Mouse (Mus musculus) CH12.LX (cell line): ENCODE results near the gene Bcl10. TPM values are rescaled to one million over a fixed set of nuclear protein-coding genes. Genes with fewer than 3 reads are reported as not detected.

ENCODE experiments used
- DNase-seq: peaks from one replicate; pipeline ENCODE4 v3.0.0-alpha.2; 2013; ENCODE audit errors: extremely low read depth
- H3K27ac ChIP-seq: 2 replicates; pipeline ENCODE4 v1.5.1; 2012; ENCODE audit warnings: low read depth, mild to moderate bottlenecking, control low read depth, moderate library complexity; ENCODE audit not compliant: insufficient read depth
- H3K27me3 ChIP-seq: replicated peaks from 2 replicates; pipeline ENCODE3; 2012; ENCODE audit warnings: inconsistent platforms
- H3K36me3 ChIP-seq, 2 experiments: replicated peaks in 1 of 2; 2 replicates each; pipeline versions ENCODE3 to v1.6.1; 2012; ENCODE audit warnings: inconsistent platforms in 1 of 2, low read length in 1 of 2, mild to moderate bottlenecking in 1 of 2, mixed read lengths in 1 of 2, moderate library complexity in 1 of 2; ENCODE audit not compliant: control insufficient read depth in 1 of 2, insufficient read depth in 1 of 2
- H3K4me1 ChIP-seq, 2 experiments: 2 replicates each; pipeline ENCODE4 v1.6.1; 2012; ENCODE audit warnings: inconsistent platforms in 1 of 2, moderate library complexity in 1 of 2; ENCODE audit not compliant: insufficient read depth in 2 of 2, control insufficient read depth in 1 of 2
- H3K4me2 ChIP-seq: 2 replicates; pipeline ENCODE4 v1.6.1; 2012; ENCODE audit warnings: low read depth, mild to moderate bottlenecking, control low read depth; ENCODE audit not compliant: poor library complexity, insufficient read depth, severe bottlenecking
- H3K4me3 ChIP-seq, 3 experiments: fragments of 150-350 bp in 1 of 3; sonication (generic) in 1 of 3; replicated peaks in 1 of 3; 2 replicates each; pipeline versions ENCODE3 to v1.5.1; 2011 to 2012; ENCODE audit warnings: low read depth in 2 of 3, low read length in 2 of 3, mild to moderate bottlenecking in 2 of 3, moderate library complexity in 2 of 3, control low read depth in 1 of 3, improper control_type of control experiment in 1 of 3, inconsistent platforms in 1 of 3, mixed read lengths in 1 of 3; ENCODE audit not compliant: poor library complexity in 1 of 3
- H3K79me2 ChIP-seq: replicated peaks from 2 replicates; pipeline ENCODE4 v1.6.1; 2012; ENCODE audit warnings: mild to moderate bottlenecking, moderate library complexity; ENCODE audit not compliant: control insufficient read depth, poor library complexity, insufficient read depth, severe bottlenecking; ENCODE audit errors: extremely low read depth
- H3K9ac ChIP-seq: 2 replicates; pipeline ENCODE4 v1.6.1; 2012; ENCODE audit warnings: low read depth, mild to moderate bottlenecking, control low read depth, moderate library complexity; ENCODE audit not compliant: insufficient read depth
- H3K9me3 ChIP-seq: replicated peaks from 2 replicates; pipeline ENCODE3; 2012; ENCODE audit warnings: low read length, inconsistent platforms, mixed read lengths
- CHD1 ChIP-seq: IDR thresholded peaks from 2 replicates; pipeline ENCODE4 v1.6.1; 2012; ENCODE audit warnings: low read depth, low read length, improper control_type of control experiment, inconsistent platforms
- CHD2 ChIP-seq: IDR thresholded peaks from 2 replicates; pipeline ENCODE4 v1.6.1; 2011; ENCODE audit warnings: low read length, improper control_type of control experiment
- EP300 ChIP-seq: IDR thresholded peaks from 2 replicates; pipeline ENCODE4 v1.6.1; 2011; ENCODE audit warnings: low read length, improper control_type of control experiment
- ETS1 ChIP-seq: conservative IDR thresholded peaks from 2 replicates; pipeline ENCODE4 v1.6.1; 2012; ENCODE audit warnings: low read depth, mild to moderate bottlenecking, inconsistent platforms, low read length, improper control_type of control experiment, moderate library complexity
- HCFC1 ChIP-seq: IDR thresholded peaks from 2 replicates; pipeline ENCODE4 v1.6.1; 2012; ENCODE audit warnings: low read depth, mild to moderate bottlenecking, inconsistent platforms, low read length, improper control_type of control experiment
- JUND ChIP-seq: conservative IDR thresholded peaks from 2 replicates; pipeline ENCODE4 v1.6.1; 2011; ENCODE audit warnings: low read depth, low read length, improper control_type of control experiment
- MEF2A ChIP-seq: IDR thresholded peaks from 2 replicates; pipeline ENCODE4 v1.6.1; 2014; ENCODE audit warnings: low read depth, mild to moderate bottlenecking, inconsistent platforms, low read length, improper control_type of control experiment, borderline replicate concordance
- MXI1 ChIP-seq: IDR thresholded peaks from 2 replicates; pipeline ENCODE4 v1.6.1; 2011; ENCODE audit warnings: mild to moderate bottlenecking, low read depth, low read length, improper control_type of control experiment
- MYC ChIP-seq: IDR thresholded peaks from 2 replicates; pipeline ENCODE4 v1.6.1; 2011; ENCODE audit warnings: low read depth, mild to moderate bottlenecking, improper control_type of control experiment, low read length
- NRF1 ChIP-seq: IDR thresholded peaks from 2 replicates; pipeline ENCODE4 v1.6.1; 2014; ENCODE audit warnings: low read depth, mild to moderate bottlenecking, inconsistent platforms, low read length, improper control_type of control experiment, moderate library complexity
- PAX5 ChIP-seq: IDR thresholded peaks from 2 replicates; pipeline ENCODE4 v1.6.1; 2012; ENCODE audit warnings: low read length, inconsistent platforms, mixed read lengths
- POLR2A ChIP-seq: IDR thresholded peaks from 2 replicates; pipeline ENCODE4 v1.6.1; 2011; ENCODE audit warnings: low read depth, mild to moderate bottlenecking, improper control_type of control experiment, low read length
- POLR2AphosphoS2 ChIP-seq: IDR thresholded peaks from 2 replicates; pipeline ENCODE4 v1.6.1; 2011; ENCODE audit warnings: low read depth, low read length, improper control_type of control experiment
- RAD21 ChIP-seq: IDR thresholded peaks from 2 replicates; pipeline ENCODE4 v1.6.1; 2011; ENCODE audit warnings: low read depth, mild to moderate bottlenecking, low read length, improper control_type of control experiment, moderate library complexity
- RCOR1 ChIP-seq: conservative IDR thresholded peaks from 2 replicates; pipeline ENCODE4 v1.6.1; 2012; ENCODE audit warnings: low read depth, mild to moderate bottlenecking, inconsistent platforms, low read length, improper control_type of control experiment
- SIN3A ChIP-seq: IDR thresholded peaks from 2 replicates; pipeline ENCODE4 v1.6.1; 2012; ENCODE audit warnings: low read length, improper control_type of control experiment, inconsistent platforms
- SMC3 ChIP-seq: IDR thresholded peaks from 2 replicates; pipeline ENCODE4 v1.6.1; 2011; ENCODE audit warnings: low read depth, low read length, improper control_type of control experiment
- UBTF ChIP-seq: IDR thresholded peaks from 2 replicates; pipeline ENCODE4 v1.6.1; 2012; ENCODE audit warnings: low read depth, mild to moderate bottlenecking, inconsistent platforms, low read length, improper control_type of control experiment, moderate library complexity
- USF2 ChIP-seq: conservative IDR thresholded peaks from 2 replicates; pipeline ENCODE4 v1.6.1; 2011; ENCODE audit warnings: low read depth, low read length, improper control_type of control experiment
- dilution Hi-C: fragments of 300-500 bp; cut with MboI; formaldehyde crosslinking; loops from 2 replicates; pipeline ENCODE4 v1.14.3; 2020; ENCODE audit warnings: low sequenced_read_pairs; ENCODE audit not compliant: extremely low pct_unique_long_range_greater_than_20kb, extremely low pct_ligation_motif_present
- in situ Hi-C: fragments of 300-500 bp; cut with MboI; formaldehyde crosslinking; loops from 3 replicates; pipeline ENCODE4 v1.14.3; 2019; ENCODE audit warnings: low sequenced_read_pairs, low pct_ligation_motif_present, low pct_unique_long_range_greater_than_20kb, mixed read lengths
- polyA plus RNA-seq: library from polyadenylated mRNA; unstranded; fragments of >175 nt; gene quantifications from 2 replicates; pipeline ENCODE4 v1.2.1, GENCODE M21; 2012; ENCODE audit warnings: low read depth; ENCODE audit not compliant: insufficient read length
- total RNA-seq, 2 experiments: library from RNA; depleted of rRNA; stranded (reverse); fragments of 300-350 nt in 1 of 2; fragments of >200 nt in 1 of 2; gene quantifications; 2 replicates each; pipeline ENCODE4 v1.2.3; 2012 to 2014

Gene Bcl10
- total and polyA plus RNA-seq, 3 experiments, result 73.6 to 177 (median 103) TPM

DNA sequence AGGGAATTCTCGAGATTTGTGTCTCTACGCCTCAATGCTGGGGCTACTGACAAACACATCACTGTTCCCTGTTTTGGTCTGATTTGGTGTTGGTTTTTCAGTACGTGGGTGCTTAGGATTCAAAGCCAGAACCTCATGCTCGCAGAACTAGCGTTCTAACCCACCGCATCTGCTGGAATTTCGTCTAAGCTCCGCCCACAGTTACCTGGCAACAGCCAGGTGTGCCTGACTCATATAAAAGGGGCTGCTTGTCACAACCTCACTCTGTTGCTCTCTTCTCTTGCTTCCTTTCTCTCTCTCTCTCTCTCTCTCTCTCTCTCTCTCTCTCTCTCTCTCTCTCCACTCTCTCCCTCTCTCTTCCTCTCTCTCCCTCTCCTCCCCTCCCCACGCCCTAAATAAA, 39.8 kb downstream of the Bcl10 start:
- in situ Hi-C loops (no loop called here), dilution Hi-C loops (no loop called here)
- no peaks in the 10 kb centered on the region for H3K27me3 ChIP-seq
- DNase-seq, result no peak
- no peak overlapping the region for H3K9ac ChIP-seq
- peaks cover 4% of the 10 kb centered on the region for H3K9me3 ChIP-seq
- no peak overlapping the region for H3K27ac ChIP-seq
- no peaks in the 10 kb centered on the region for H3K36me3 ChIP-seq
- no peak overlapping the region for H3K4me3 ChIP-seq
- no peak overlapping the region for H3K4me2 ChIP-seq
- H3K4me1 ChIP-seq, result no peaks in the 10 kb centered on the region
- no peaks in the 10 kb centered on the region for H3K79me2 ChIP-seq
- TF ChIP-seq MEF2A (no peak), EP300 (no peak), ETS1 (no peak), USF2 (no peak), UBTF (no peak), RAD21 (no peak), POLR2AphosphoS2 (no peak), SMC3 (no peak), CHD2 (no peak), HCFC1 (no peak), RCOR1 (no peak), POLR2A (no peak), MXI1 (no peak), JUND (no peak), SIN3A (no peak), NRF1 (no peak), CHD1 (no peak), MYC (no peak), PAX5 (no peak)

DNA sequence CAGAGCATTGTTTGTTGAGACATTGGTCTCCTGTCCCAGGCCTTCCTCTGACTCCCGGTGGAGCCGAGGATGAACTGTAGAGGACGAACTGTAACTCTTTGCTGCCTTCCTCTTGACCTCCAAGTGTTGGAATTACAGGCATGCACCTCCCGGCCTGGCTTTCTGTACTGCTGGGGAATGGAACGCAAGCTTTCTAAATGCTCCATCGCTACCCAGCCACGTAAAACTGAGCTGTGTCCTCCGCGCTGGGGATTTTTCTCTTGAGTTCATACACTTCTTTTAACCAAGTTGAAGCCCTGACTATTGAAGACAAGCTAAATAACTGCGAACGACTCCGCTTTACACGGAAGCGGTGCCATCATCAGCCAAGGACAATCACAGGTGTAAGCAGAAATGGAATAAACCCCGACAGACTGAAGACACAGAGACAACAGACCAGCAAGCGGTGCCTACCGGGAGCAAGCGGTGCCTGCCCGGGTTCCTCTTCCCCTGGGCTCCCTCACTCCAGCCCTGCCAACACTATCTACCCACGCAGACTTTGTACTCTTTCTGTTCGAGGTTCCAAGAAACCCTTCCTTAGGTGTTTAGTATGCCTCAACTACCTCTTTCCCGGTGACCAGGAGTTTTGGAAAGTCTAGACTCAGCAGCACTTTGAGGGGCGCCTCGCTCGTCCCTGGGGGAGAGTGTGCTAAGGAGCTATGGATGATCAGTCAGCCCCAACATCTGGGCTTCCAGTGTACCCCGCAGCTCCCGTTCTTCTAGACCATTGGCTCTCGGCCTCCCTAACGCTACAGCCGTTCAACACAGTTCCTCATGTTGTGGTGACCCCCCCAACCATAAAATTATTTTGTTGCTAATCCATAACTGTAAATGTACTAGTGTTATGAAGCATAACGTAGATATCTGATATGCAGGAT, 40.8 kb downstream of the Bcl10 start:
- H3K36me3 ChIP-seq, result no peaks in the 10 kb centered on the region
- TF ChIP-seq POLR2AphosphoS2 (no peak), RAD21 (no peak)
- no peaks in the 10 kb centered on the region for H3K79me2 ChIP-seq
- no peaks in the 10 kb centered on the region for H3K27me3 ChIP-seq
- no peak overlapping the region for H3K4me2 ChIP-seq
- DNase-seq, result no peak
- no peaks in the 10 kb centered on the region for H3K9me3 ChIP-seq
- no peak overlapping the region for H3K9ac ChIP-seq
- no peak overlapping the region for H3K4me3 ChIP-seq
- dilution Hi-C loops, result no loop called here
- in situ Hi-C loops, result no loop called here
- H3K4me1 ChIP-seq, result no peaks in the 10 kb centered on the region
- H3K27ac ChIP-seq, result no peak overlapping the region
